Mouse (Mus musculus) erythroblast, embryonic 14.5 days (primary cell): Measurements from ENCODE around the gene Necab3. TPM values are rescaled to one million over a fixed set of nuclear protein-coding genes. Genes with fewer than 3 reads are reported as not detected.

Experiments
- H3K27me3 ChIP-seq: 2 replicates; pipeline ENCODE4 v1.6.1; 2012; ENCODE audit warnings: inconsistent platforms; ENCODE audit not compliant: control insufficient read depth
- H3K36me3 ChIP-seq: 2 replicates; pipeline ENCODE4 v1.6.1; 2012; ENCODE audit warnings: mild to moderate bottlenecking, inconsistent platforms; ENCODE audit not compliant: control insufficient read depth
- H3K4me1 ChIP-seq: 2 replicates; pipeline ENCODE4 v1.6.1; 2012; ENCODE audit warnings: inconsistent platforms; ENCODE audit not compliant: control insufficient read depth
- H3K4me3 ChIP-seq: replicated peaks from 2 replicates; pipeline ENCODE3; 2012; ENCODE audit warnings: moderate library complexity, mild to moderate bottlenecking, inconsistent platforms
- H3K9me3 ChIP-seq: 2 replicates; pipeline ENCODE4 v1.6.1; 2012; ENCODE audit warnings: low read length, inconsistent platforms, mixed read lengths; ENCODE audit not compliant: control insufficient read depth
- GATA1 ChIP-seq: IDR thresholded peaks from 2 replicates; pipeline ENCODE4 v1.6.1; 2012; ENCODE audit warnings: low read length, inconsistent platforms, mixed read lengths
- TAL1 ChIP-seq: IDR thresholded peaks from 3 replicates; pipeline ENCODE4 v1.6.1; 2012; ENCODE audit warnings: low read length, inconsistent platforms, mixed read lengths
- polyA plus RNA-seq: library from polyadenylated mRNA; stranded (reverse); fragments of >175 nt; gene quantifications from 2 replicates; pipeline ENCODE4 v1.2.3, GENCODE M21; 2012

The Necab3 gene
- polyA plus RNA-seq, 1 experiment: 0.23 TPM

GRCm38 (mm10) chr2:154538310-154538709, 20.4 kb downstream of the Necab3 start:
- no peak overlapping the region for H3K4me3 ChIP-seq
- TF ChIP-seq GATA1: no peak
- no peak for TF ChIP-seq TAL1
- H3K4me1 ChIP-seq: peaks cover 4% of the 10 kb centered on the region; the same call in 1 of the 2 replicates
- peaks cover 28% of the 10 kb centered on the region for H3K36me3 ChIP-seq
- H3K27me3 ChIP-seq: no peaks in the 10 kb centered on the region
- no peaks in the 10 kb centered on the region for H3K9me3 ChIP-seq

GRCm38 (mm10) chr2:154534704-154535270, 23.9 kb downstream of the Necab3 start:
- peaks cover 12% of the 10 kb centered on the region; the same call in 1 of the 2 replicates for H3K4me1 ChIP-seq
- H3K36me3 ChIP-seq: peaks cover 57% of the 10 kb centered on the region
- TF ChIP-seq GATA1 (no peak), TAL1 (no peak)
- no peaks in the 10 kb centered on the region for H3K9me3 ChIP-seq
- H3K4me3 ChIP-seq: no peak overlapping the region
- H3K27me3 ChIP-seq: no peaks in the 10 kb centered on the region

DNA sequence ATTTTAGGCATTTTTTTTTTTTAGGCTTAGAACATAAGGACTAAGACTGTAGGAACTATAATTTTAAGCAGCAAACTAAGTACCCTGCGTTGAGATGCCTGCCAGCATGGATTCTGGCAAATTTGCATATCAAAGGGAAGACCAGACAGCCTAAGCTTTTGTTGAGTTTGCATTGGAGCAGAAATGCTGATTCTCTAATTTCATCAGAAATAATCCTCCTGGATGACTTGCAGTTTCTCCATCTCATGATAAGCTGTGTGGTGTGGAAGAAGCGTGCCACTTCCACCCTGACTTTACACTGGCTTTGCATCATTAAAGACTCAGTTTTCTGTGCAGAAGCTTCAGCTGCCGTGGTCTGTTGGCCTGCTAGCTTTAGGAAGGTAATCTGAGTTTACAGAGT, 25.8 kb downstream of the Necab3 start:
- Histone ChIP-seq H3K9me3 (no peaks in the 10 kb centered on the region), H3K27me3 (no peaks in the 10 kb centered on the region), H3K4me3 (no peak overlapping the region), H3K36me3 (peaks cover 57% of the 10 kb centered on the region), H3K4me1 (peaks cover 8% of the 10 kb centered on the region; the same call in 1 of the 2 replicates)
- no peak for TF ChIP-seq TAL1
- TF ChIP-seq GATA1: no peak

GRCm38 (mm10) chr2:154526531-154526930, 32.2 kb downstream of the Necab3 start:
- TF ChIP-seq GATA1 (no peak), TAL1 (no peak)
- Histone ChIP-seq H3K9me3 (no peaks in the 10 kb centered on the region), H3K27me3 (no peaks in the 10 kb centered on the region), H3K36me3 (peaks cover 58% of the 10 kb centered on the region), H3K4me1 (peaks cover 5% of the 10 kb centered on the region; the same call in 1 of the 2 replicates), H3K4me3 (no peak overlapping the region)

DNA sequence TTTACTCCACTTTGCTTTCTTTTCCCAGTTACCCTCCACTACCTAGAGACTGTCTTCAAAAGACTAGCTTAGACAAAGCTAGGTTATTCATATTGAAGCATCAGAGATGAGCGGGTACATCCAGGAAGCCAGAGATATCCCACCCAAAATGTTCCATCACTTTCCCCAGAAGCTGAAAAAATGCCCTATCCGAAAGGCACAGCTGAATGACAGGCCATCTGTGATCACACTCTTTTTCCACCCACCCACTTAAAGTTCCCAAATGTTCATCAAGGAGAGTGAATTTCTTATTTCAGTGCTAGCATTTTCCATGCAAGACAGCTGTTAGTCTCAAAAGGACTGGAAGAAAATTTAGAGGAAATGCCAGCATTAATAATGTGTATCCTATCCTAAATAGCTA, 33.4 kb downstream of the Necab3 start:
- H3K36me3 ChIP-seq: peaks cover 50% of the 10 kb centered on the region
- H3K4me1 ChIP-seq: peaks cover under 1% of the 10 kb centered on the region; the same call in 1 of the 2 replicates
- no peak overlapping the region for H3K4me3 ChIP-seq

DNA sequence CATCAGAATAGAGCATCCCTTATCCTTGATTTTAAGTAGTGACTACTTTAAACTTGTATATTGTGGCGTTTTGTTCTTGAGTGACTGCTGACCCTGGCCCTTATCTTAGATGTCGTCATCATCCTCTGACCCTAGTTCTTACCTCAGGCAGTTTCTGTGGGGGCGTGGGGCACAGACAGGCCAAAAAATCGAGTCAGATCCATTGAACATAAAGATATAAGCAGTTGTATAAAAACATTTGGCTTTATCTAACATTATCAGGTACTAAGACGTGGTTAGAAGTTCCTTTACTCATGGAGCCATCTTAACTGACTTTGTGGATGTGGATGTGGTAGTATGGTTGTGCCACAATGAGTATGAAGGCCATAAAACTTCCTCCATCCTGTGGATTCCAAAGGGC, 36.4 kb downstream of the Necab3 start:
- TF ChIP-seq TAL1: no peak
- TF ChIP-seq GATA1: no peak
- H3K9me3 ChIP-seq: no peaks in the 10 kb centered on the region
- H3K27me3 ChIP-seq: no peaks in the 10 kb centered on the region
- H3K4me1 ChIP-seq: no peaks in the 10 kb centered on the region
- H3K36me3 ChIP-seq: peaks cover 52% of the 10 kb centered on the region
- H3K4me3 ChIP-seq: no peak overlapping the region

More for the DNA sequence above, 33.4 kb downstream of the Necab3 start:
- TF ChIP-seq TAL1: no peak
- TF ChIP-seq GATA1: no peak
- H3K27me3 ChIP-seq: no peaks in the 10 kb centered on the region
- H3K9me3 ChIP-seq: no peaks in the 10 kb centered on the region

- Histone ChIP-seq H3K36me3 (peaks cover 60% of the 10 kb centered on the region), H3K4me3 (no peak overlapping the region), H3K9me3 (no peaks in the 10 kb centered on the region), H3K27me3 (no peaks in the 10 kb centered on the region), H3K4me1 (no peaks in the 10 kb centered on the region)
- no peak for TF ChIP-seq GATA1
- no peak for TF ChIP-seq TAL1
These were observed 37.2 kb downstream of the Necab3 start for GRCm38 (mm10) chr2:154521449-154521848.

GRCm38 (mm10) chr2:154517424-154517823, 41.3 kb downstream of the Necab3 start:
- Histone ChIP-seq H3K9me3 (no peaks in the 10 kb centered on the region), H3K27me3 (no peaks in the 10 kb centered on the region), H3K4me3 (no peak overlapping the region), H3K4me1 (no peaks in the 10 kb centered on the region), H3K36me3 (peaks cover 35% of the 10 kb centered on the region)
- TF ChIP-seq TAL1 (no peak), GATA1 (no peak)

- H3K9me3 ChIP-seq: no peaks in the 10 kb centered on the region
- no peaks in the 10 kb centered on the region for H3K27me3 ChIP-seq
- no peak overlapping the region for H3K4me3 ChIP-seq
- no peak for TF ChIP-seq TAL1
- no peak for TF ChIP-seq GATA1
- H3K4me1 ChIP-seq: no peaks in the 10 kb centered on the region
- H3K36me3 ChIP-seq: peaks cover 32% of the 10 kb centered on the region
These were observed 41.7 kb downstream of the Necab3 start for GRCm38 (mm10) chr2:154516944-154517343.

DNA sequence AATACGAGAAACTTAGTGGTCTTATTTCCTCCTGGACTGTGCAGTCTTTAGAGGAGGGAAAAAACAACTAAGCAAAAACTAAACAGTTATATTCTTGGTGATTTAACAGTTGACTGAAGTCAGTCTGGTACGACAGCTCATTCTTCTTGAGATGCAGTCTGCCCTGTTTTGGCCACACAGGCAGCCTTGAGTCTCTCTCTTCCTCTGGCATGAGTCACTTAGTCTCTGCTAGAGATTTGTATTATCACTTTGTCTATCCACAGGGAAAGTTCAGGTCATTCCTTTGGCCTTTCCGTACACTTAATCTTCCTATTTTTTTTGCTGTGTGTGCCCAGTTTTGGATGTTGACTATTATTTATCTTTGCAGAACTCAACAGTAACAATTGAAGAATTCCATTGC, 48.5 kb downstream of the Necab3 start:
- no peaks in the 10 kb centered on the region for H3K27me3 ChIP-seq
- TF ChIP-seq TAL1: no peak
- TF ChIP-seq GATA1: no peak
- H3K9me3 ChIP-seq: no peaks in the 10 kb centered on the region
- no peak overlapping the region for H3K4me3 ChIP-seq
- H3K36me3 ChIP-seq: peaks cover 37% of the 10 kb centered on the region
- peaks cover 11% of the 10 kb centered on the region for H3K4me1 ChIP-seq
